Mouse (Mus musculus) small intestine, adult 2 months (tissue): ENCODE results near the gene Unc5cl. TPM values are rescaled to one million over a fixed set of nuclear protein-coding genes. Genes with fewer than 3 reads are reported as not detected.

ENCODE experiments used
- H3K27ac ChIP-seq: fragments of 200-500 bp; 2 replicates; pipeline ENCODE4 v1.5.1; 2012; ENCODE audit warnings: low read depth, low read length, control low read depth, inconsistent platforms; ENCODE audit not compliant: insufficient read depth
- H3K27me3 ChIP-seq: fragments of 200-500 bp; 2 replicates; pipeline ENCODE4 v1.6.1; 2012; ENCODE audit warnings: mild to moderate bottlenecking, moderate library complexity, low read length, inconsistent platforms; ENCODE audit not compliant: control insufficient read depth, insufficient read depth
- H3K36me3 ChIP-seq: fragments of 200-500 bp; 2 replicates; pipeline ENCODE4 v1.6.1; 2012; ENCODE audit warnings: mild to moderate bottlenecking, low read length, control low read depth, inconsistent platforms; ENCODE audit not compliant: control insufficient read depth, insufficient read depth
- H3K4me1 ChIP-seq: fragments of 200-500 bp; 2 replicates; pipeline ENCODE4 v1.6.1; 2012; ENCODE audit warnings: low read length, inconsistent platforms, mixed read lengths; ENCODE audit not compliant: control insufficient read depth, insufficient read depth, insufficient read length
- H3K4me3 ChIP-seq: fragments of 200-500 bp; 2 replicates; pipeline ENCODE4 v1.5.1; 2012; ENCODE audit warnings: low read depth, mild to moderate bottlenecking, control low read depth, inconsistent platforms, low read length, moderate library complexity
- CTCF ChIP-seq: fragments of 200-500 bp; IDR thresholded peaks from 2 replicates; pipeline ENCODE4 v1.5.1; 2012; ENCODE audit warnings: low read depth, mild to moderate bottlenecking, control low read depth, inconsistent platforms, low read length, moderate library complexity, mixed read lengths; ENCODE audit not compliant: insufficient replicate concordance, insufficient read length; ENCODE audit errors: extremely low read depth
- POLR2A ChIP-seq: fragments of 200-500 bp; IDR thresholded peaks from 2 replicates; pipeline ENCODE4 v1.6.1; 2012; ENCODE audit warnings: low read depth, mild to moderate bottlenecking, control low read depth, inconsistent platforms, low read length, moderate library complexity
- WGBS: fragments of 180-500 bp; shearing (Covaris S2); methylation state at CpG from one replicate; pipeline ENCODE4 v1.1.7; 2018; 5-methylcytosine and 5-hydroxymethylcytosine counted together
- polyA plus RNA-seq: library from polyadenylated mRNA; depleted of rRNA; stranded (reverse); fragments of >200 nt; gene quantifications from 2 replicates; pipeline ENCODE4 v1.2.3, GENCODE M21; 2012

Unc5cl gene
- polyA plus RNA-seq, 1 experiment: 52.1 TPM

GRCm38 (mm10) chr17:48425823-48426612, 28.7 kb upstream of the Unc5cl start:
- Histone ChIP-seq H3K4me3 (no peak overlapping the region), H3K27ac (peak overlapping the region; percentile 42), H3K36me3 (no peaks in the 10 kb centered on the region), H3K4me1 (peaks cover 36% of the 10 kb centered on the region), H3K27me3 (no peaks in the 10 kb centered on the region)
- TF ChIP-seq POLR2A (no peak), CTCF (no peak)
- 8% methylated on average over 9 of the region's 9 CpGs for whole genome bisulfite sequencing

DNA sequence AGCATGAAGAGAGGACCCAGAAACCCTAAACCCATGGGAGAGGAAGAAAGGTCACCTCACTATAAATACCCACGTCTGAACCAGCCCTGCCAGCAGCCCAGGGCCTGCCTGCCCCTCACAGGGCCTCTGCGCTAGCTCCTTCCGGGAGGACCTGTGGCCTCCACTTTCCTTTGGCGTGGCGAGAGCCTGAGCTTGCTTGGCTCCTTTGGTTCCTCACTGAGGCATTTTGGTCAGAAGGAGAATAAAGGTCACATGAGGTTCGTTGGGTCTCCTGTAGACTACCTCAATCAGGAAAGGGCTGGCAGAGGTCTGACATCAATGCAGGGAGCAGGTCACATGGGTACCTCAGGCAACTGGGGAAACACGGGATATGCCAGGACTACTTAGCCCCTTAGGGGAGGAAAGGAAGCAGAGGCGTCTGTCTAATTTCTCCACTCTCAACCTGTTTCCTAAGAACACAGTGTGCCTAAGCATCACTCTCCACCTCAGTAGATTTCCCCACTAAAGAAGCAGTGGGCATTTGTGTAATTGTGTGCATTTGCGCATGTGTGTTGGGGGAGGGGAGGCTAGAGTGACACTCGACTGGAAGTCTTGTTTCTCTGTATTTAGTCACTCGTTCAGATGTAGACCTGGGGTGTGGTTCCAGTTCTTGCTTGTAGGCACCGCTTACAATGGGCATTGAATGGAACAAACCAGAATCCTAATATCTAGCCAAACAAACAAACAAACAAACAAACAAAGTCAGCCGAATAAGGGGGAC, 27.5 kb upstream of the Unc5cl start:
- TF ChIP-seq CTCF: no peak
- TF ChIP-seq POLR2A: no peak
- no peaks in the 10 kb centered on the region for H3K36me3 ChIP-seq
- 55% methylated on average over 13 of the region's 13 CpGs for WGBS
- H3K27me3 ChIP-seq: no peaks in the 10 kb centered on the region
- H3K4me1 ChIP-seq: peaks cover 42% of the 10 kb centered on the region
- no peak overlapping the region for H3K4me3 ChIP-seq
- peak overlapping the region; percentile 23; the same call in 1 of the 2 replicates for H3K27ac ChIP-seq

GRCm38 (mm10) chr17:48427852-48428530, 26.7 kb upstream of the Unc5cl start:
- H3K36me3 ChIP-seq: no peaks in the 10 kb centered on the region
- H3K4me3 ChIP-seq: no peak overlapping the region
- TF ChIP-seq CTCF (no peak), POLR2A (no peak)
- peak overlapping the region; percentile 5 for H3K27ac ChIP-seq
- H3K27me3 ChIP-seq: no peaks in the 10 kb centered on the region
- 59% methylated on average over 11 of the region's 11 CpGs for WGBS
- peaks cover 47% of the 10 kb centered on the region for H3K4me1 ChIP-seq

GRCm38 (mm10) chr17:48430394-48430793, 24.3 kb upstream of the Unc5cl start:
- no peak overlapping the region for H3K27ac ChIP-seq

DNA sequence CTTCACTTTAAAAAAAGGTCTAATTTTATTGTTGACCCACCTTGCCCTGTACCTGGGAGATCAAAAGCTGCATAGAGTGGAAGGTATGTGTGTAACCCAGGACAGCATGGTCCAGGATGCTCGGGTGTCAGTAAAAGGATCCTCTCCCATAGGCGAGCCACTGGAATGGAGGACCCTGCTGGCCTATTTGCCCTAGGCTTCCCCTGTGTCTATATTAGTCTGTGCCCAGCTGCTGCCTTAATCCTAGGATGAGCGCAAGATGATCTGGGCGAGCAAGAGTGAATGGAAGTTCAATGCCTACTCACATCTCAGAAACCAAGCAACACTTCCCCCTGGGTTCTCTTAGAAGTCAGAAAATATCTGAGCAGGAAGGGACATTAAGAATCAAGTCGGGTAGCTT, 23.6 kb upstream of the Unc5cl start:
- Histone ChIP-seq H3K4me3 (no peak overlapping the region), H3K4me1 (peaks cover 57% of the 10 kb centered on the region), H3K27me3 (no peaks in the 10 kb centered on the region), H3K36me3 (no peaks in the 10 kb centered on the region), H3K27ac (peak overlapping the region; percentile 19; the same call in 1 of the 2 replicates)
- 79% methylated on average over 5 of the region's 5 CpGs for WGBS
- TF ChIP-seq POLR2A: no peak
- no peak for TF ChIP-seq CTCF

More at GRCm38 (mm10) chr17:48430394-48430793, 24.3 kb upstream of the Unc5cl start:
- H3K27me3 ChIP-seq: no peaks in the 10 kb centered on the region
- H3K4me1 ChIP-seq: peaks cover 58% of the 10 kb centered on the region
- no peak overlapping the region for H3K4me3 ChIP-seq
- no peaks in the 10 kb centered on the region for H3K36me3 ChIP-seq
- WGBS: 22% methylated on average over 5 of the region's 5 CpGs
- TF ChIP-seq POLR2A (no peak), CTCF (no peak)

- WGBS: 63% methylated on average over 16 of the region's 16 CpGs
- 0 out of 2 replicates have a peak within 1 kb of the TSS, but pooled peaks have one; percentile 19 for H3K27ac ChIP-seq
- H3K4me3 ChIP-seq: no peak within 1 kb of the TSS
- TF ChIP-seq POLR2A (no peak), CTCF (no peak)
- no peaks in the 10 kb centered on the region for H3K36me3 ChIP-seq
- H3K4me1 ChIP-seq: peaks cover 55% of the 10 kb centered on the region
- H3K27me3 ChIP-seq: no peaks in the 10 kb centered on the region
Observed at GRCm38 (mm10) chr17:48432158-48432980, 22.3 kb upstream of the Unc5cl start, which contains the start of gene Apobec2. Gene Apobec2 (minus strand): TSS chr17:48432930.
